Mouse (Mus musculus): ENCODE measurements around the gene Gm49450. TPM values are rescaled to one million over a fixed set of nuclear protein-coding genes. Genes with fewer than 3 reads are reported as not detected.
"Not testable (repeated sequence)": the region's sequence is repeated elsewhere in the genome, so short reads cannot be mapped to it uniquely, and the experiment has no call there.

The Gm49450 gene
- polyA plus RNA-seq, 1 experiment = not detected

- TF ChIP-seq CTCF (IDR thresholded peaks at IDR 0.05; ENCODE audit: low read depth, low read length) (no peak), EP300 (IDR thresholded peaks at IDR 0.05; ENCODE audit: insufficient read depth, low read depth, low read length) (0 out of 2 replicates have a peak, but pooled peaks have one; percentile 27), POLR2A (IDR thresholded peaks at IDR 0.05; ENCODE audit: insufficient read depth, low read length) (peak; percentile 68)
- Histone ChIP-seq H3K27me3 (ENCODE audit: control insufficient read depth, insufficient read depth, low read length, poor library complexity, severe bottlenecking) (no peaks in the 10 kb centered on the region), H3K27ac (ENCODE audit: insufficient read depth, low read length) (peak within 1 kb of the TSS; percentile 84), H3K4me3 (ENCODE audit: low read depth, low read length) (peak within 1 kb of the TSS; percentile 86), H3K9ac (ENCODE audit: low read depth, poor library complexity, severe bottlenecking) (peak within 1 kb of the TSS; percentile 93), H3K4me1 (ENCODE audit: control insufficient read depth, insufficient read depth, low read length) (no peaks in the 10 kb centered on the region), H3K9me3 (replicated peaks; ENCODE audit: control insufficient read depth, insufficient read depth, low read length, poor library complexity, severe bottlenecking) (no peaks in the 10 kb centered on the region), H3K36me3 (ENCODE audit: control insufficient read depth, insufficient read depth, low read length, poor library complexity, severe bottlenecking) (peaks cover 17% of the 10 kb centered on the region)
Observed at GRCm38 (mm10) chr15:98934217-98934839, 19.0 kb downstream of the Gm49450 start, which contains the start of gene Tuba1b. Gene Tuba1b, minus strand, starts transcription at chr15:98934565.

GRCm38 (mm10) chr15:98933833-98934216 is 19.5 kb downstream of the Gm49450 start:
- H3K4me3 ChIP-seq (ENCODE audit: low read depth, low read length) = peak overlapping the region; percentile 86
- H3K9me3 ChIP-seq (replicated peaks; ENCODE audit: control insufficient read depth, insufficient read depth, low read length, poor library complexity, severe bottlenecking) = no peaks in the 10 kb centered on the region
- H3K27ac ChIP-seq (ENCODE audit: insufficient read depth, low read length) = peak overlapping the region; percentile 83
- TF ChIP-seq EP300 (IDR thresholded peaks at IDR 0.05; ENCODE audit: insufficient read depth, low read depth, low read length) (peak; percentile 39; the same call in 1 of the 2 replicates), POLR2A (IDR thresholded peaks at IDR 0.05; ENCODE audit: insufficient read depth, low read length) (peak; percentile 47), CTCF (IDR thresholded peaks at IDR 0.05; ENCODE audit: low read depth, low read length) (no peak)
- no peaks in the 10 kb centered on the region for H3K27me3 ChIP-seq (ENCODE audit: control insufficient read depth, insufficient read depth, low read length, poor library complexity, severe bottlenecking)
- H3K4me1 ChIP-seq (ENCODE audit: control insufficient read depth, insufficient read depth, low read length) = no peaks in the 10 kb centered on the region
- peaks cover 17% of the 10 kb centered on the region for H3K36me3 ChIP-seq (ENCODE audit: control insufficient read depth, insufficient read depth, low read length, poor library complexity, severe bottlenecking)
- H3K9ac ChIP-seq (ENCODE audit: low read depth, poor library complexity, severe bottlenecking) = peak overlapping the region; percentile 93

GRCm38 (mm10) chr15:98933004-98933671 is 20.2 kb downstream of the Gm49450 start:
- not testable (repeated sequence) for H3K4me1 ChIP-seq (ENCODE audit: control insufficient read depth, insufficient read depth, low read length); H3K9me3 ChIP-seq (replicated peaks; ENCODE audit: control insufficient read depth, insufficient read depth, low read length, poor library complexity, severe bottlenecking); H3K27me3 ChIP-seq (ENCODE audit: control insufficient read depth, insufficient read depth, low read length, poor library complexity, severe bottlenecking)
- Histone ChIP-seq H3K27ac (ENCODE audit: insufficient read depth, low read length) (peak overlapping the region; percentile 64), H3K9ac (ENCODE audit: low read depth, poor library complexity, severe bottlenecking) (peak overlapping the region; percentile 93), H3K4me3 (ENCODE audit: low read depth, low read length) (peak overlapping the region; percentile 86), H3K36me3 (ENCODE audit: control insufficient read depth, insufficient read depth, low read length, poor library complexity, severe bottlenecking) (peaks cover 17% of the 10 kb centered on the region)

- Histone ChIP-seq H3K9me3 (replicated peaks; ENCODE audit: control insufficient read depth, insufficient read depth, low read length, poor library complexity, severe bottlenecking) (no peaks in the 10 kb centered on the region), H3K4me3 (ENCODE audit: low read depth, low read length) (no peak overlapping the region), H3K9ac (ENCODE audit: low read depth, poor library complexity, severe bottlenecking) (no peak overlapping the region), H3K4me1 (ENCODE audit: control insufficient read depth, insufficient read depth, low read length) (no peaks in the 10 kb centered on the region), H3K27me3 (ENCODE audit: control insufficient read depth, insufficient read depth, low read length, poor library complexity, severe bottlenecking) (no peaks in the 10 kb centered on the region), H3K27ac (ENCODE audit: insufficient read depth, low read length) (peak overlapping the region; percentile 12; the same call in 1 of the 2 replicates), H3K36me3 (ENCODE audit: control insufficient read depth, insufficient read depth, low read length, poor library complexity, severe bottlenecking) (peaks cover 17% of the 10 kb centered on the region)
- TF ChIP-seq POLR2A (IDR thresholded peaks at IDR 0.05; ENCODE audit: insufficient read depth, low read length) = no peak
- TF ChIP-seq EP300 (IDR thresholded peaks at IDR 0.05; ENCODE audit: insufficient read depth, low read depth, low read length) = no peak
- no peak for TF ChIP-seq CTCF (IDR thresholded peaks at IDR 0.05; ENCODE audit: low read depth, low read length)
Observed at GRCm38 (mm10) chr15:98930998-98931397, 22.4 kb downstream of the Gm49450 start.

- Histone ChIP-seq H3K9ac (ENCODE audit: low read depth, poor library complexity, severe bottlenecking) (no peak overlapping the region), H3K9me3 (replicated peaks; ENCODE audit: control insufficient read depth, insufficient read depth, low read length, poor library complexity, severe bottlenecking) (no peaks in the 10 kb centered on the region), H3K27ac (ENCODE audit: insufficient read depth, low read length) (no peak overlapping the region), H3K4me3 (ENCODE audit: low read depth, low read length) (no peak overlapping the region), H3K27me3 (ENCODE audit: control insufficient read depth, insufficient read depth, low read length, poor library complexity, severe bottlenecking) (no peaks in the 10 kb centered on the region), H3K4me1 (ENCODE audit: control insufficient read depth, insufficient read depth, low read length) (no peaks in the 10 kb centered on the region), H3K36me3 (ENCODE audit: control insufficient read depth, insufficient read depth, low read length, poor library complexity, severe bottlenecking) (peaks cover 17% of the 10 kb centered on the region)
- TF ChIP-seq CTCF (IDR thresholded peaks at IDR 0.05; ENCODE audit: low read depth, low read length) (no peak), EP300 (IDR thresholded peaks at IDR 0.05; ENCODE audit: insufficient read depth, low read depth, low read length) (no peak), POLR2A (IDR thresholded peaks at IDR 0.05; ENCODE audit: insufficient read depth, low read length) (no peak)
Observed at GRCm38 (mm10) chr15:98930017-98930734, 23.2 kb downstream of the Gm49450 start.

All from ES-Bruce4 (cell line).